Mouse (Mus musculus) midbrain, embryonic 14.5 days (tissue): ENCODE measurements at regions not wholly inside any gene's neighbourhood (a gene's known extent, or its start where the extent isn't known, plus 50 kb on each side); places are given as distances from the start of the nearest gene placed in this dataset.

Experiments used
- ATAC-seq: fragments of 200-750 bp; cut with Nextera tagmentation; 2 replicates; pipeline ENCODE4 v1.8.0; 2017; ENCODE audit warnings: moderate number of reproducible peaks, moderate library complexity; ENCODE audit not compliant: low FRiP score, low TSS enrichment
- DNase-seq: peaks from one replicate; pipeline ENCODE4 v3.0.0-alpha.2; 2015
- H3K27ac ChIP-seq: fragments of 300-500 bp; sonication (generic); replicated peaks from 2 replicates; pipeline ENCODE4 v1.5.1; 2014; ENCODE audit warnings: mild to moderate bottlenecking, low read depth, low read length, moderate library complexity
- H3K27me3 ChIP-seq: fragments of 300-500 bp; sonication (generic); 2 replicates; pipeline ENCODE4 v1.6.1; 2014; ENCODE audit warnings: low read length, control low read depth, mixed read lengths; ENCODE audit not compliant: control insufficient read depth, insufficient read depth
- H3K36me3 ChIP-seq: fragments of 300-500 bp; sonication (generic); 2 replicates; pipeline ENCODE4 v1.6.1; 2014; ENCODE audit warnings: low read length, control low read depth; ENCODE audit not compliant: control insufficient read depth, insufficient read depth
- H3K4me1 ChIP-seq: fragments of 300-500 bp; sonication (generic); 2 replicates; pipeline ENCODE4 v1.6.1; 2014; ENCODE audit warnings: mild to moderate bottlenecking, antibody characterized with exemption, low read length, control low read depth; ENCODE audit not compliant: control insufficient read depth, insufficient read depth
- H3K4me2 ChIP-seq: fragments of 300-500 bp; sonication (generic); 2 replicates; pipeline ENCODE4 v1.6.1; 2014; ENCODE audit warnings: mild to moderate bottlenecking, low read length, moderate library complexity
- H3K4me3 ChIP-seq: fragments of 300-500 bp; sonication (generic); replicated peaks from 2 replicates; pipeline ENCODE4 v1.5.1; 2014; ENCODE audit warnings: low read depth, low read length
- H3K9ac ChIP-seq: fragments of 300-500 bp; sonication (generic); replicated peaks from 2 replicates; pipeline ENCODE4 v1.6.1; 2014; ENCODE audit warnings: mild to moderate bottlenecking, low read length, moderate library complexity
- H3K9me3 ChIP-seq: fragments of 300-500 bp; sonication (generic); 2 replicates; pipeline ENCODE4 v1.6.1; 2016; ENCODE audit warnings: low read length, control low read depth, mixed read lengths; ENCODE audit not compliant: control insufficient read depth
- WGBS: fragments of 180-500 bp; shearing (Covaris S2); extraction: QIAGEN DNeasy Blood & Tissue Kit; methylation state at CpG from one replicate; pipeline ENCODE4 v1.1.7; 2014; 5-methylcytosine and 5-hydroxymethylcytosine counted together

GRCm38 (mm10) chr2:173448546-173449187 is 73.7 kb upstream of the 1700021F07Rik start:
- no peak overlapping the region for H3K4me3 ChIP-seq
- no peaks in the 10 kb centered on the region for H3K9me3 ChIP-seq
- H3K27me3 ChIP-seq: no peaks in the 10 kb centered on the region
- H3K27ac ChIP-seq: no peak overlapping the region
- WGBS: 87% methylated on average over 11 of the region's 11 CpGs
- no peaks in the 10 kb centered on the region for H3K36me3 ChIP-seq
- H3K9ac ChIP-seq: no peak overlapping the region
- H3K4me1 ChIP-seq: no peaks in the 10 kb centered on the region
- ATAC-seq (no peak), DNase-seq (no peak)
- H3K4me2 ChIP-seq: no peak overlapping the region

GRCm38 (mm10) chr2:173449198-173449597 is 73.2 kb upstream of the 1700021F07Rik start:
- Histone ChIP-seq H3K27me3 (no peaks in the 10 kb centered on the region), H3K4me2 (no peak overlapping the region), H3K27ac (no peak overlapping the region), H3K9ac (no peak overlapping the region), H3K9me3 (no peaks in the 10 kb centered on the region), H3K4me3 (no peak overlapping the region), H3K4me1 (no peaks in the 10 kb centered on the region), H3K36me3 (no peaks in the 10 kb centered on the region)
- 72% methylated on average over 5 of the region's 5 CpGs for WGBS
- no peak for ATAC-seq
- no peak for DNase-seq

GRCm38 (mm10) chr2:173451993-173452481 is 70.3 kb upstream of the 1700021F07Rik start:
- Histone ChIP-seq H3K9ac (no peak overlapping the region), H3K27me3 (no peaks in the 10 kb centered on the region), H3K9me3 (no peaks in the 10 kb centered on the region), H3K36me3 (no peaks in the 10 kb centered on the region), H3K4me1 (no peaks in the 10 kb centered on the region), H3K4me2 (no peak overlapping the region), H3K4me3 (no peak overlapping the region), H3K27ac (no peak overlapping the region)
- WGBS: 88% methylated on average over 15 of the region's 15 CpGs
- DNase-seq (no peak), ATAC-seq (no peak)

- DNase-seq (no peak), ATAC-seq (no peak)
- Histone ChIP-seq H3K27ac (no peak overlapping the region), H3K27me3 (no peaks in the 10 kb centered on the region), H3K9me3 (no peaks in the 10 kb centered on the region), H3K36me3 (no peaks in the 10 kb centered on the region), H3K4me2 (no peak overlapping the region), H3K4me3 (no peak overlapping the region), H3K4me1 (no peaks in the 10 kb centered on the region), H3K9ac (no peak overlapping the region)
- WGBS: 92% methylated on average over 4 of the region's 4 CpGs
Observed at GRCm38 (mm10) chr2:173452800-173453199, 69.6 kb upstream of the 1700021F07Rik start.

- no peaks in the 10 kb centered on the region for H3K4me1 ChIP-seq
- no peaks in the 10 kb centered on the region for H3K9me3 ChIP-seq
- WGBS: 70% methylated on average over 14 of the region's 14 CpGs
- H3K27ac ChIP-seq: no peak overlapping the region
- H3K4me2 ChIP-seq: no peak overlapping the region
- ATAC-seq (peak; percentile 34; the same call in 1 of the 2 replicates), DNase-seq (peak; percentile 49)
- H3K36me3 ChIP-seq: no peaks in the 10 kb centered on the region
- no peak overlapping the region for H3K4me3 ChIP-seq
- no peak overlapping the region for H3K9ac ChIP-seq
- no peaks in the 10 kb centered on the region for H3K27me3 ChIP-seq
Observed at GRCm38 (mm10) chr2:173453569-173454405, 68.6 kb upstream of the 1700021F07Rik start.

- Histone ChIP-seq H3K4me3 (no peak overlapping the region), H3K27me3 (no peaks in the 10 kb centered on the region), H3K27ac (no peak overlapping the region), H3K36me3 (no peaks in the 10 kb centered on the region), H3K9me3 (no peaks in the 10 kb centered on the region), H3K9ac (no peak overlapping the region), H3K4me1 (no peaks in the 10 kb centered on the region), H3K4me2 (no peak overlapping the region)
- ATAC-seq: no peak
- WGBS: 96% methylated on average over 4 of the region's 4 CpGs
- DNase-seq: no peak
Observed at GRCm38 (mm10) chr2:173454741-173455140, 67.6 kb upstream of the 1700021F07Rik start.

- no peak overlapping the region for H3K9ac ChIP-seq
- peaks cover 2% of the 10 kb centered on the region; the same call in 1 of the 2 replicates for H3K9me3 ChIP-seq
- no peaks in the 10 kb centered on the region for H3K4me1 ChIP-seq
- WGBS: 91% methylated on average over 12 of the region's 12 CpGs
- no peaks in the 10 kb centered on the region for H3K36me3 ChIP-seq
- no peak for DNase-seq
- no peaks in the 10 kb centered on the region for H3K27me3 ChIP-seq
- no peak overlapping the region for H3K27ac ChIP-seq
- ATAC-seq: no peak
- H3K4me2 ChIP-seq: no peak overlapping the region
- no peak overlapping the region for H3K4me3 ChIP-seq
Observed at GRCm38 (mm10) chr2:173455216-173455615, 67.2 kb upstream of the 1700021F07Rik start.

GRCm38 (mm10) chr2:173456083-173456482 is 66.3 kb upstream of the 1700021F07Rik start:
- ATAC-seq (no peak), DNase-seq (no peak)
- WGBS: 81% methylated on average over 7 of the region's 7 CpGs
- no peak overlapping the region for H3K27ac ChIP-seq
- no peak overlapping the region for H3K4me3 ChIP-seq
- H3K27me3 ChIP-seq: no peaks in the 10 kb centered on the region
- no peak overlapping the region for H3K9ac ChIP-seq
- H3K9me3 ChIP-seq: peaks cover 3% of the 10 kb centered on the region; the same call in 1 of the 2 replicates
- no peaks in the 10 kb centered on the region for H3K4me1 ChIP-seq
- no peak overlapping the region for H3K4me2 ChIP-seq
- H3K36me3 ChIP-seq: no peaks in the 10 kb centered on the region
